Mouse (Mus musculus) heart, adult 2 months (tissue): ENCODE data around the gene Nupr1. TPM values are rescaled to one million over a fixed set of nuclear protein-coding genes. Genes with fewer than 3 reads are reported as not detected.

Source experiments
- DNase-seq, 2 experiments: peaks; one replicate each; pipeline ENCODE4 v3.0.0; 2021
- H3K27ac ChIP-seq: fragments of 200-600 bp; 2 replicates; pipeline ENCODE4 v1.8.1; 2022
- H3K27me3 ChIP-seq: fragments of 200-500 bp; 2 replicates; pipeline ENCODE4 v1.6.1; 2012; ENCODE audit warnings: mild to moderate bottlenecking, low read length, inconsistent platforms, mixed read lengths; ENCODE audit not compliant: control insufficient read depth, insufficient read depth
- H3K36me3 ChIP-seq: fragments of 200-500 bp; 2 replicates; pipeline ENCODE4 v1.6.1; 2012; ENCODE audit warnings: low read length, inconsistent platforms; ENCODE audit not compliant: control insufficient read depth, insufficient read depth
- H3K4me1 ChIP-seq: fragments of 200-500 bp; 2 replicates; pipeline ENCODE4 v1.6.1; 2011; ENCODE audit warnings: low read length; ENCODE audit not compliant: control insufficient read depth, insufficient read depth
- H3K4me3 ChIP-seq: fragments of 200-600 bp; 2 replicates; pipeline ENCODE4 v1.8.1; 2022
- H3K79me2 ChIP-seq: fragments of 200-500 bp; replicated peaks from 2 replicates; pipeline ENCODE4 v1.6.1; 2012; ENCODE audit warnings: mild to moderate bottlenecking, inconsistent platforms, low read length, moderate library complexity, mixed read lengths; ENCODE audit not compliant: control insufficient read depth, insufficient read depth
- H3K9ac ChIP-seq: fragments of 200-500 bp; 2 replicates; pipeline ENCODE4 v1.6.1; 2012; ENCODE audit warnings: low read depth, mild to moderate bottlenecking, control low read depth, inconsistent platforms, low read length, mixed read lengths
- CTCF ChIP-seq: fragments of 200-600 bp; IDR thresholded peaks from 2 replicates; pipeline ENCODE4 v1.8.1; 2022; ENCODE audit warnings: antibody characterized with exemption, mild to moderate bottlenecking, moderate library complexity
- EP300 ChIP-seq: fragments of 200-500 bp; IDR thresholded peaks from 2 replicates; pipeline ENCODE4 v1.6.1; 2011; ENCODE audit warnings: low read depth, low read length, control low read depth; ENCODE audit not compliant: insufficient read depth
- POLR2A ChIP-seq: fragments of 200-500 bp; IDR thresholded peaks from 2 replicates; pipeline ENCODE4 v1.6.1; 2011; ENCODE audit warnings: mild to moderate bottlenecking, low read depth, low read length, control low read depth; ENCODE audit not compliant: insufficient read depth
- WGBS: fragments of 180-500 bp; shearing (Covaris S2); methylation state at CpG from one replicate; pipeline ENCODE4 v1.1.7; 2018; 5-methylcytosine and 5-hydroxymethylcytosine counted together
- intact Hi-C: fragments of 180-260 bp; cut with DNase I; formaldehyde crosslinking; loops from one replicate; pipeline ENCODE4 v1.15.1; 2025
- polyA plus RNA-seq: library from polyadenylated mRNA; depleted of rRNA; stranded (reverse); fragments of >200 nt; gene quantifications from 2 replicates; pipeline ENCODE4 v1.2.3, GENCODE M21; 2012
- total RNA-seq, 2 experiments: library from RNA; stranded (reverse); gene quantifications; 2 replicates each; pipeline ENCODE4 v1.2.3; 2021

The Nupr1 gene
- total and polyA plus RNA-seq, 3 experiments, result 4.8 to 13.9 (median 6.5) TPM

- Histone ChIP-seq H3K27me3 (no peaks in the 10 kb centered on the region), H3K36me3 (no peaks in the 10 kb centered on the region), H3K9ac (no peak overlapping the region), H3K27ac (no peak overlapping the region), H3K4me3 (no peak overlapping the region), H3K4me1 (peaks cover 1% of the 10 kb centered on the region; the same call in 1 of the 2 replicates), H3K79me2 (no peaks in the 10 kb centered on the region)
- no peak for DNase-seq
- no peak for TF ChIP-seq POLR2A
- TF ChIP-seq EP300, result no peak
- TF ChIP-seq CTCF, result no peak
- 70% methylated on average over 10 of the region's 10 CpGs for WGBS
- intact Hi-C loops, result no loop called here
Observed at GRCm38 (mm10) chr7:126619559-126620275, 10.9 kb downstream of the Nupr1 start.

- Histone ChIP-seq H3K36me3 (no peaks in the 10 kb centered on the region), H3K79me2 (no peaks in the 10 kb centered on the region), H3K27ac (no peak overlapping the region), H3K4me1 (peaks cover 1% of the 10 kb centered on the region; the same call in 1 of the 2 replicates), H3K27me3 (no peaks in the 10 kb centered on the region), H3K9ac (no peak overlapping the region), H3K4me3 (no peak overlapping the region)
- intact Hi-C loops, result no loop called here
- WGBS, result 66% methylated on average over 3 of the region's 3 CpGs
- no peak for DNase-seq
- TF ChIP-seq EP300 (no peak), CTCF (0 out of 2 replicates have a peak, but pooled peaks have one; percentile 5), POLR2A (no peak)
Observed at GRCm38 (mm10) chr7:126616707-126617106, 14.0 kb downstream of the Nupr1 start.

- Histone ChIP-seq H3K4me3 (no peak overlapping the region), H3K4me1 (no peaks in the 10 kb centered on the region), H3K9ac (no peak overlapping the region), H3K27me3 (no peaks in the 10 kb centered on the region), H3K27ac (no peak overlapping the region), H3K79me2 (no peaks in the 10 kb centered on the region), H3K36me3 (no peaks in the 10 kb centered on the region)
- no peak for TF ChIP-seq CTCF
- no peak for DNase-seq
- 80% methylated on average over 3 of the region's 3 CpGs for WGBS
- intact Hi-C loops, result no loop called here
Observed at GRCm38 (mm10) chr7:126612736-126613135, 17.9 kb downstream of the Nupr1 start.

- Histone ChIP-seq H3K9ac (no peak overlapping the region), H3K79me2 (no peaks in the 10 kb centered on the region), H3K36me3 (no peaks in the 10 kb centered on the region), H3K4me1 (peaks cover 2% of the 10 kb centered on the region; the same call in 1 of the 2 replicates), H3K4me3 (no peak overlapping the region), H3K27ac (no peak overlapping the region; the same call in 1 of the 2 replicates), H3K27me3 (no peaks in the 10 kb centered on the region)
- DNase-seq, result no peak
- WGBS, result 80% methylated on average over 5 of the region's 5 CpGs
- intact Hi-C loops, result no loop called here
- TF ChIP-seq POLR2A (no peak), EP300 (no peak), CTCF (no peak)
Observed at GRCm38 (mm10) chr7:126607796-126608195, 22.9 kb downstream of the Nupr1 start.

- H3K27me3 ChIP-seq, result no peaks in the 10 kb centered on the region
- peaks cover 2% of the 10 kb centered on the region; the same call in 1 of the 2 replicates for H3K4me1 ChIP-seq
- no peaks in the 10 kb centered on the region for H3K36me3 ChIP-seq
- no peak overlapping the region for H3K4me3 ChIP-seq
- no peak for TF ChIP-seq POLR2A
- no peak for TF ChIP-seq CTCF
- no peak for TF ChIP-seq EP300
- H3K9ac ChIP-seq, result no peak overlapping the region
- peak overlapping the region; percentile 23; the same call in 1 of the 2 replicates for H3K27ac ChIP-seq
- intact Hi-C loops, result no loop called here
- peak; percentile 64 to 75 for DNase-seq
- WGBS, result 61% methylated on average over 3 of the region's 3 CpGs
- no peaks in the 10 kb centered on the region for H3K79me2 ChIP-seq
Observed at GRCm38 (mm10) chr7:126607064-126607463, 23.6 kb downstream of the Nupr1 start.

- Histone ChIP-seq H3K79me2 (no peaks in the 10 kb centered on the region), H3K4me1 (peaks cover 2% of the 10 kb centered on the region; the same call in 1 of the 2 replicates), H3K4me3 (no peak overlapping the region), H3K9ac (no peak overlapping the region), H3K27ac (no peak overlapping the region), H3K36me3 (no peaks in the 10 kb centered on the region), H3K27me3 (no peaks in the 10 kb centered on the region)
- no peak for DNase-seq
- WGBS, result 70% methylated on average over 5 of the region's 5 CpGs
- intact Hi-C loops, result no loop called here
- TF ChIP-seq EP300, result no peak
- no peak for TF ChIP-seq CTCF
- no peak for TF ChIP-seq POLR2A
Observed at GRCm38 (mm10) chr7:126606611-126607010, 24.1 kb downstream of the Nupr1 start.
